Comparison of ENCODE assay signal across 8 mouse cellular contexts in genomic region chr13:82059498-82059897, GRCm38 (mm10).
A peak's percentile ranks its signal among the peaks of the same experiment; 100 is the strongest.
DNase-seq lines count a peak whose midpoint lies in the region; ATAC-seq lines count a peak whose summit lies in the region.

No protein-coding gene starts in this region.

- 25% methylated on average over 5 of the region's 5 CpGs for WGBS in kidney, embryonic 15.5 days
- 28% methylated on average over 5 of the region's 5 CpGs for WGBS in midbrain, embryonic 14.5 days

- no peaks in the 10 kb centered on the region for H3K9me3 ChIP-seq in kidney, embryonic 15.5 days (replicated peaks)
- H3K9me3 ChIP-seq in midbrain, embryonic 14.5 days (ENCODE audit: control insufficient read depth, low read length) = no peaks in the 10 kb centered on the region

- DNase-seq in left cerebral cortex, postnatal 14 days (ENCODE audit: low spot score in 2 of 2) = peak; percentile 16 to 45
- DNase-seq in left cerebral cortex, postnatal 25 days (ENCODE audit: low spot score in 2 of 2) = no peak
- peak; percentile 5 for DNase-seq in cerebellum, adult 9-10 months
- DNase-seq in heart, adult 9 months (ENCODE audit: low spot score in 2 of 2) = peak; percentile 21 to 24
- peak; percentile 87 for DNase-seq in midbrain, embryonic 14.5 days
- DNase-seq in left cerebral cortex, adult 8-10 months (ENCODE audit: low spot score in 2 of 2) = no peak
- DNase-seq in frontal cortex, postnatal 25 days (ENCODE audit: low spot score in 2 of 2) = no peak

- H3K27ac ChIP-seq in kidney, embryonic 15.5 days = no peak overlapping the region
- no peak overlapping the region for H3K27ac ChIP-seq in midbrain, embryonic 14.5 days (replicated peaks; ENCODE audit: low read depth, low read length)

- no peak overlapping the region for H3K4me2 ChIP-seq in kidney, embryonic 15.5 days
- H3K4me2 ChIP-seq in midbrain, embryonic 14.5 days (ENCODE audit: low read length) = no peak overlapping the region

- intact Hi-C loops in left cerebral cortex, postnatal 14 days (cut with DNase I) = no loop called here
- intact Hi-C loops in left cerebral cortex, postnatal 25 days (cut with DNase I) = no loop called here

- 0 out of 2 replicates have a peak, but pooled peaks cover 3% of the 10 kb centered on the region for H3K4me1 ChIP-seq in kidney, embryonic 15.5 days
- 0 out of 2 replicates have a peak, but pooled peaks cover 16% of the 10 kb centered on the region for H3K4me1 ChIP-seq in midbrain, embryonic 14.5 days (ENCODE audit: control insufficient read depth, insufficient read depth, low read length)

- H3K36me3 ChIP-seq in kidney, embryonic 15.5 days = no peaks in the 10 kb centered on the region
- H3K36me3 ChIP-seq in midbrain, embryonic 14.5 days (ENCODE audit: control insufficient read depth, insufficient read depth, low read length) = no peaks in the 10 kb centered on the region

- ATAC-seq in kidney, embryonic 15.5 days (replicated peaks; ENCODE audit: low FRiP score) = peak; percentile 49
- ATAC-seq in midbrain, embryonic 14.5 days (ENCODE audit: low FRiP score, low TSS enrichment) = peak; percentile 68

- H3K4me3 ChIP-seq in kidney, embryonic 15.5 days (replicated peaks) = no peak overlapping the region
- H3K4me3 ChIP-seq in midbrain, embryonic 14.5 days (replicated peaks; ENCODE audit: low read depth, low read length) = no peak overlapping the region

- H3K27me3 ChIP-seq in kidney, embryonic 15.5 days = no peaks in the 10 kb centered on the region
- no peaks in the 10 kb centered on the region for H3K27me3 ChIP-seq in midbrain, embryonic 14.5 days (ENCODE audit: control insufficient read depth, insufficient read depth, low read length)

- no peak overlapping the region for H3K9ac ChIP-seq in kidney, embryonic 15.5 days
- H3K9ac ChIP-seq in midbrain, embryonic 14.5 days (replicated peaks; ENCODE audit: low read length) = no peak overlapping the region

Comparison
In these comparisons a context has a peak if more than half of its experiments do, and no peak if none do; other contexts are left out.
1. DNase-seq: peak in left cerebral cortex, postnatal 14 days (2 of 2), cerebellum, adult 9-10 months (single experiment), heart, adult 9 months (2 of 2) and midbrain, embryonic 14.5 days (single experiment); none in left cerebral cortex, postnatal 25 days (0 of 2), left cerebral cortex, adult 8-10 months (0 of 2) and frontal cortex, postnatal 25 days (0 of 2).